Mouse (Mus musculus) midbrain, embryonic 15.5 days (tissue): ENCODE data around the gene Vmn1r123. TPM values are rescaled to one million over a fixed set of nuclear protein-coding genes. Genes with fewer than 3 reads are reported as not detected.
"Not testable (repeated sequence)": the region's sequence is repeated elsewhere in the genome, so short reads cannot be mapped to it uniquely, and the experiment has no call there.

ENCODE experiments used
- ATAC-seq: fragments of 200-750 bp; cut with Nextera tagmentation; replicated peaks from 2 replicates; pipeline ENCODE4 v1.8.0; 2017; ENCODE audit warnings: moderate TSS enrichment
- H3K27ac ChIP-seq: fragments of 300-500 bp; sonication (generic); 2 replicates; pipeline ENCODE4 v1.5.1; 2015; ENCODE audit warnings: mild to moderate bottlenecking, inconsistent platforms
- H3K27me3 ChIP-seq: fragments of 300-500 bp; sonication (generic); replicated peaks from 2 replicates; pipeline ENCODE4 v1.6.1; 2015; ENCODE audit warnings: inconsistent platforms
- H3K36me3 ChIP-seq: fragments of 300-500 bp; sonication (generic); replicated peaks from 2 replicates; pipeline ENCODE4 v1.6.1; 2015; ENCODE audit warnings: inconsistent platforms
- H3K4me1 ChIP-seq: fragments of 300-500 bp; sonication (generic); 2 replicates; pipeline ENCODE4 v1.6.1; 2015; ENCODE audit warnings: inconsistent platforms
- H3K4me2 ChIP-seq: fragments of 300-500 bp; sonication (generic); 2 replicates; pipeline ENCODE4 v1.6.1; 2015; ENCODE audit warnings: inconsistent platforms, mild to moderate bottlenecking, moderate library complexity
- H3K4me3 ChIP-seq: fragments of 300-500 bp; sonication (generic); 2 replicates; pipeline ENCODE4 v1.5.1; 2015; ENCODE audit warnings: mild to moderate bottlenecking, inconsistent platforms
- H3K9ac ChIP-seq: fragments of 300-500 bp; sonication (generic); 2 replicates; pipeline ENCODE4 v1.6.1; 2015; ENCODE audit warnings: mild to moderate bottlenecking, inconsistent platforms
- H3K9me3 ChIP-seq: fragments of 300-500 bp; sonication (generic); 2 replicates; pipeline ENCODE4 v1.6.1; 2016; ENCODE audit warnings: inconsistent platforms
- WGBS: fragments of 180-500 bp; shearing (Covaris S2); methylation state at CpG from one replicate; pipeline ENCODE4 v1.1.7; 2015; ENCODE audit warnings: mixed read lengths; 5-methylcytosine and 5-hydroxymethylcytosine counted together
- polyA plus RNA-seq: library from polyadenylated mRNA; unstranded; fragments of >200 nt; fragmentation: Nextera tagmentation; extraction: Ambion mirVana; gene quantifications from 2 replicates; pipeline ENCODE4 v1.2.1, GENCODE M21; 2015

Vmn1r123 gene
- not detected in 2 replicates for polyA plus RNA-seq

GRCm38 (mm10) chr7:21161885-21162284, at the start of gene Vmn1r123:
Gene Vmn1r123, plus strand, starts transcription at chr7:21162185.
- WGBS: 38% methylated on average over 1 of the region's 3 CpGs

GRCm38 (mm10) chr7:21134028-21134427, 28.0 kb upstream of the Vmn1r123 start, which contains the start of gene Vmn1r122:
Gene Vmn1r122, minus strand, starts transcription at chr7:21134128.
- not testable (repeated sequence) for H3K27me3 ChIP-seq, H3K4me2 ChIP-seq, H3K9me3 ChIP-seq, H3K27ac ChIP-seq, H3K4me3 ChIP-seq, ATAC-seq, H3K36me3 ChIP-seq, H3K9ac ChIP-seq, H3K4me1 ChIP-seq
- 67% methylated on average over 3 of the region's 3 CpGs for whole genome bisulfite sequencing

More at GRCm38 (mm10) chr7:21161885-21162284, at the start of gene Vmn1r123:
- H3K9me3 ChIP-seq, H3K4me2 ChIP-seq, H3K36me3 ChIP-seq, H3K27ac ChIP-seq, H3K4me1 ChIP-seq, H3K4me3 ChIP-seq, H3K9ac ChIP-seq, ATAC-seq, H3K27me3 ChIP-seq: not testable (repeated sequence)

- not testable (repeated sequence) for H3K4me1 ChIP-seq
These were observed 28.3 kb downstream of the Vmn1r123 start, which contains the start of gene Gm5157 for GRCm38 (mm10) chr7:21190323-21190722. Gene Gm5157, minus strand, starts transcription at chr7:21190423.

More at GRCm38 (mm10) chr7:21190323-21190722, 28.3 kb downstream of the Vmn1r123 start, which contains the start of gene Gm5157:
- not testable (repeated sequence) for H3K4me2 ChIP-seq, ATAC-seq, H3K9me3 ChIP-seq, H3K4me3 ChIP-seq, H3K27ac ChIP-seq, H3K36me3 ChIP-seq, H3K27me3 ChIP-seq, H3K9ac ChIP-seq
- 25% methylated on average over 1 of the region's 2 CpGs for WGBS

Other genes with a start within 250 kb of the Vmn1r123 start
- not detected in 2 replicates for gene Vmn1r118, start 249.8 kb upstream of the Vmn1r123 start, polyA plus RNA-seq
- not detected in 2 replicates for gene Vmn1r119, start 149.7 kb upstream of the Vmn1r123 start, polyA plus RNA-seq
- not detected in 2 replicates for gene Vmn1r120, start 108.4 kb upstream of the Vmn1r123 start, polyA plus RNA-seq
- not detected in 2 replicates for gene Vmn1r121, start 63.7 kb upstream of the Vmn1r123 start, polyA plus RNA-seq
- gene Vmn1r122, start 28.1 kb upstream of the Vmn1r123 start, polyA plus RNA-seq: not detected in 2 replicates
- not detected in 2 replicates for gene Gm5157, start 28.2 kb downstream of the Vmn1r123 start, polyA plus RNA-seq
- gene Vmn1r124, start 98.4 kb downstream of the Vmn1r123 start, polyA plus RNA-seq: not detected in 2 replicates
- gene Vmn1r125, start 110.0 kb downstream of the Vmn1r123 start, polyA plus RNA-seq: not detected in 2 replicates
- not detected in 2 replicates for gene Vmn1r126, start 139.3 kb downstream of the Vmn1r123 start, polyA plus RNA-seq
- not detected in 2 replicates for gene Vmn1r127, start 157.7 kb downstream of the Vmn1r123 start, polyA plus RNA-seq
- gene Vmn1r128, start 187.2 kb downstream of the Vmn1r123 start, polyA plus RNA-seq: not detected in 2 replicates
- gene Vmn1r129, start 199.1 kb downstream of the Vmn1r123 start, polyA plus RNA-seq: not detected in 2 replicates